Mouse (Mus musculus): Measurements from ENCODE around the gene Sox3.

Sox3 gene

DNA sequence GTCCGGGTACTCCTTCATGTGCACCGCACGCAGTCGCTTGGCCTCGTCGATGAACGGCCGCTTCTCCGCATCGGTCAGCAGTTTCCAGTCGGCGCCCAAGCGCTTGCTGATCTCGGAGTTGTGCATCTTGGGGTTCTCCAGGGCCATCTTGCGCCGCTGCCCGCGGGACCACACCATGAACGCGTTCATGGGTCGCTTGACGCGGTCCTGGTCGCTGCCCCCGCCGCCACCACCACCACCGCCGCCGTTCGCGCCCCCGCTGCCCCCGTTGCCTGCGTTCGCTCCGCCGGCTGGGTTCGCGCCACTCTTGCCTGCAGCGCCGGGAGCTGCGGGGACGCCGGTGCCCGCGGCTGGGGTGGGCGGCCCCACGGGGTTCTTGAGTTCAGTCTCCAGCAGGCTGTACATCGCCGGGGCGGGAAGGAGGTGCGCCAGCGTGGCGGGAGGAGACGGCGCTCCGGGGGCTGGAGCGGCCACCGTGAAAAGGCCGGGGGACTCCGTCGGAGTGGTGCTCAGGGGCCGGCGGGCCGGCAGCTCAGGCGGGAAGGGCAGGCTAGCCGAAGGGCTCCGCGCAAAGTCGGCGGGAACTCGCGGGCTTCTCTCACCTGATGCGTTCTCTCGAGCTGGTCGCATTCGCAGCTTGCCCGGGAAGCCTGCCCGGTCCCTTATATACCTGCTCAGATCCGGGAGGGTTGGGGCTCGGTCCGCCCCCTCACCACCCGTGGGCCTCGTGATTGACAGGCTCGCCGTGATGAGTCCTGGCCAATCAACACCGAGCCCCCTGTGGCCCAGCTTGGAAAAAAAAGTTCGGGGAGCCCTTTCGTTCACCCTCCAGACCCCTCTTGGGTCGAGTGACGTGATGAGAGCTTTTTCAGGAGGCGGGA lies at the start of gene Sox3:
Gene Sox3 (minus strand): TSS at position 630 of the 881 bp plus-strand sequence.
- DNase-seq, result peak in 1 of 2 experiments; percentile 19

DNA sequence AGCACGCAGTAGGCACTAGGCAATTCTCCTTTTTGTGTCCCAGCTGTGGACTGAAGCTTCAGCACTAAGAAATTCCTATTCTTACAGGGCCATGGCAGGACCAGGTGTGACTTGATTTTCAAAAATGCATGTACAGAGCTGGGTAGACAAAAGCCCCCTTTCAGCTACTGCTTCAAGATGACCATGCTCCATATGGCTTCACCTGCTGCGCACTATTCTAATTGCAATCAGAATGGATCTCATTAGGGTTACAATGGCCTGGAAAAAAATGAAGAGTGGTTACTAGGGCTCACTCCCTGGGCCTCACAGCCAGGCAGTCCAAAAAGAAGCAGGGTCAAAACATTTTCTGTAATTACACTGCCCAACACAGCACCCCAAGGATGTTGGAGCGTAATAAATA lies 47.0 kb upstream of the Sox3 start:
- no peak for DNase-seq

DNA sequence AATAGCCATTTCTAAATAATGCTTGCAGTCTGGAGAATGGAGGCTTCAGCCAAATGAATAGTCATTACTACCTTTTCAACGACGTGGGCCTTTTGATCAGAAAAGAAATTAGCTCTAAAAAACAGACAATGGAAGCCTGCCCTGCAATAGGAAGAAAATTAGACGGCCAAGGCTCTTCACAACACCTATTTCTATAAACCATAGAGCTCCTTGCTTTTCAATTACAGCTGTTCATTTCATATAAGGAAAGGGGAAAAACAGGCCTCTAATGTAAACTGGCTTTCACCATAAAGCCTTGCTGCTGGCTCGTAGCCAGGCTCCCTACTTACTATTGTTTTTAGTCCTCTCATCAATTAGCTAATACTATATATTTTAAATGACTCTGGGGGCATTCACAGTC lies 6.3 kb upstream of the Sox3 start:
- DNase-seq, result no peak

DNA sequence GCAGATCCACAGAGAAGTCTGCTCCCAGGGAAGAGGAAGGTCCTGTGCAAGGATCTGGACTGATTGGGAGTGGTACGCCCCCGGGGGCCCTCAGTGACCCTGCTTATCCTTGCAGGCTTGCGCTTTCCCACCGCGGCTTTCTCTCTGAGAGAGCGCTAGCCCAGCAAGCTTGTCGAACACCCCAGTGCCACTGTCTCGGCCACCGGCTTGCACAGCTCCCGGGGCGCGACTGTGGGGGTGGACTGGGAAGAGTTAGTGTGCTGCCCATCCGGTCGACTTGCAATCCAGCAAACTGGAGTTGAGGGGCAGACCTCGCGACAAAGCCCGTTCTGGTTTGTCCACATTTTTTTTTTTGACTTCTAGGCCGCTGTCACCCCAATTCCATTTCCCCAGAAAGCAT lies 5.4 kb upstream of the Sox3 start:
- DNase-seq, result no peak

DNA sequence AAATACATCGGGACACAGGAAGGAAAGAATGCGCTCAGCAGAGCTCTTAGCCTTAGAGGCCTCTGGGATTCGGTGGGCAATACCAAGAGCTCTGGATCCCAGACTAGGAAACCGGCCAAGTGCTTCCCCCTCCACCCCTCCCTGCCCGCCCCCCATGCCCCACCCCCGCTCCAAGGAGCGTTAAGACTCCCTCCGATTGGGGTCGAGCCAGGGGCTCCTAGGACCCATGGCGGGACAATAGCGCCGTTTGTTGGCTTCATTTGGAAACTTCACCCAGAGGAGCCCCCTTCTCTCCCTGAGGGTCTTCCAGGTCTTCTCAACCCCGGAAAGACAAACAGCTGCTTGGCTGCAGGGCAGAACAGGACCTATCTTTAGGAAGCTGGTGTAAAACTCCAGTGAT lies 3.1 kb upstream of the Sox3 start:
- no peak for DNase-seq

DNA sequence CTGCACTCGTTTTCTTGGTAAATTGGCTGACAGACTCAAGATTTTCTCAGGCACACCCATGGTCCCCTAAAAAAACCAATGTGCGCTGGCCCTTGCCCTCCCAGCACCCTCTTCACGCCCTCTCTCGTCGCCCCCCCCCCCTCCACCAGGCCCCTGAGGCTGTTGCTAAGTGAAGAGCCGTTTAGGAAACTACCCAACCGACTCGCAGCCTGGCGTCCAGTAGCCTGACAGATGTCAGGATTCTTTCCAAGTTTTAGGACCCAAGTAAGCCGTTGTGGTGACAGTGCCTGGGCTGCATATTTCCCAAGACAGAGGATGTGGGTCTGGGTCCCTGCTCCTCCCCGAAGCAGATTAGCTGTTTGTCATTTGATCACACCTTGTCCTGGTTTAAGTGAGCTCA lies 2.2 kb upstream of the Sox3 start:
- DNase-seq, result no peak

DNA sequence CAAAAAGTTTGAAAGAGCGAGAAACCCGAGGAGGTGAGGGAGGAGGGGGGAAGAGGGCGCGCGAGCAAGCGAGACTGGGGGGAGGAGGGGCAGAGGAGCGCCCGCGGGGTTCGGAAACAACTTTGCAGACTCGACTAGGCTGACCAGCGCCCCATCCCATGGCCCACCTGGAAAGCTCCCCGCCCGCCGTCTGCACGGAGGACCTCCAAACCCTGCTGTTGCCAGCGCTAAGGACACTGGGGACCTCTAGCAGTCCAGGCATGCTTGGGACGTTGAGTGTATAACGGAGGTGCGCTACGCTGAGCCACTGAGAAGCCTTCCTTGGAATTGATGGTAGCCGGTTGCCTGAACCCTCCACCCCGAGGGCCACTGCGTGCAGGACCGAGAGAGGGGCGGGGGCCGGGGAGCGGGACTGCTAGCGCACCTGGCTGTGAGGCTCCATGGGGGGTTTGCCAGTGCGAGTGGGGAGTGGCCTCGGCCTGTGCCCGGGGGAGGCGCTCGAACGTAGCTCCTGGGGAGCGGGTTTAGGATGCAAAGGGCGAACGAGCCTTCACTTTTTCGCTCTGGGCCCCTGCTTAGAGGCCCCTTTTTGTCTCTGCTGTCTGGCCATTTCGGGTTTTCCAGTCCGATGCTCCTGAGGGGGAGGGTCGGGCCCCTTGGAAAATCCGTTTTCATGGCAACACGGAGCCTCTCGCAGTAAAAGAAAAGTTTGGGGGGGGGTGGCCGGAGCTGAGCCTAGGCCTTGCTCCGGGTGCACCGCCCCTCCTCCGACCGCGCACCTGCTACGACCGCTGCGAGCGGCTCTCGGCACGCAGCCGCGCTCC lies 702 bp upstream of the Sox3 start:
- peak; percentile 13 to 15 for DNase-seq

DNA sequence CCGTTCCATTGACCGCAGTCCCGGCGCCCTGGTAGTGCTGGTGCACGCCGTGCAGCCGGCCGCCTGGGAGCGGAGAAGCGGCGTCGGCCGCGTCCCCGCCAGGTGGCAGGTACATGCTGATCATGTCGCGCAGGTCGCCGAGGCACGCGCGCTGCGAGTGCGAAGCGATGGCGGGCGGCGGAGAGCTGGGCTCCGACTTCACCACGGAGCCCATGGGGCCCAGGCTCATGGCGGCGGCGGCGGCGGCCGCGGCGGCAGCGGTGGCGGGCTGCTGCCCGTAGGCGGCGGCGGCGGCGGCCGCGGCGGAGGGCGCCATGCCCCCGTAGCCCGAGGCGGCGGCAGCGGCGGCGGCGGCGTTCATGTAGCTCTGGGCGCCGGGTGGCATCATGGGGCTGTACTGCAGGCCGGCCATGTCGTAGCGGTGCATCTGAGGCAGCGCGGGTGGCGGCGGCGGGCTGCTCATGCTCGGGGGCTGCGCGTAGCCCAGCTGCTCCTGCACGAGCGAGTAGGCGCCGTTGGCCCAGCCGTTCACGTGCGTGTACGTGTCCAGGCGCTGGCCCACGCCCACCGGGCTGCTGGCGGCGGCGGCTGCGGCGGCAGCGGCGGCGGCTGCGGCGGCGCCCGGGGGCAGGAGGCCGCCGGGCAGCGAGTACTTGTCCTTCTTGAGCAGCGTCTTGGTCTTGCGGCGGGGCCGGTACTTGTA lies 981 bp downstream of the Sox3 start:
- DNase-seq, result peak; percentile 29 to 36

DNA sequence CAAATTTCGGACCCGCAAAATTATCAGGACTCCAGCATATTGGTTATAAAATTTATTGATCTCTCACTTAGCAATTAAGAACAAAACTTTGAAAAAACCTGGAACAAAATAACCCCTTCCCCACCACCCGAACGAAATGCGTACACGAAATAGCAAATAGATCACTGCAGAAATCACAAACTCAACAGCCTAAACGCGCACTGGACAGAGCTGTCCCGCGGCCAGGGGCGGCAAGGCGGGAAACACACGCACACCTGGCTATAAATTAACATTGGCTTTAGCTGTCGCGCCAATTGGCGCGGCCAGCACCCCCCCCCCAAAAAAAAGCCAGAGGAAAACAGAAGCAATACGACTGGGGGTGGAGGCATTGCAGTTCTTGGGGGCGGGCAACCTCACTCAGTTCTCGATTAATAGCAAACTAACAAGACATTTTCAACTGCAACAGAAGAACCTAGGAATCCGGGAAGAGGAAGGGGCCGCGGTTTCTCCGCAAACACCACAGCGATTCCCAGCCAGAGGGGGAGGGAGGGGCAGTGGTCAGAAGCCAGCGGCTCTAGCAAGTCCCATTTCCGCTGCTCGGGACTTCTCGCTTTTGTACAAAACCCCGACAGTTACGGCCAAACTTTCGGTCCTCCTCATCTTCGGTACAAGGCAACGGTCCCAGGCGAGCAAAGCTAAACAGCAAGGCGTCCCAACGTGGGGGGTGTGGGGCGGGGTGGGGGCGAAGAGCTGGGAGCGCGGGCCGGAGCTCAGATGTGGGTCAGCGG lies 1.7 kb downstream of the Sox3 start:
- peak in 1 of 2 experiments; percentile 17 for DNase-seq

DNA sequence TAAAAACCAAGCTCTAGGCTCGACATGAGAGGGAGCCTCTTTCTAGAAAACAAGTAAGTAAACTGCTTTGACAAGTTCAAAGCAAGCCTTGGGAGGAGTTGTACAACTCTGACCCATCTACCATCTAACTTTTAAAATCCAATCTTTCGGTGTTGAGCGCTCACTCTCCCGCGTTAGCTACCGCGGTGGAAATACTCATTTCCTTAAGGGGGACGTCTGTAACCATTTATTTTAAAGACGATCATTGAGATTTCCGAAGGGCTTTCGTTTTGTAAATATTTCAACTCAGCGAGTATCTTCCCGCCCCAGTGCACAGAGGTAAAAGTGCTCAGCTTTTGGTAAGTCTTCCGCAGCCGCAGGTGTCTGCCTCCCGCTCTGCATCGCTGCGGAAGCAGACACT lies 2.6 kb downstream of the Sox3 start:
- DNase-seq, result no peak

DNA sequence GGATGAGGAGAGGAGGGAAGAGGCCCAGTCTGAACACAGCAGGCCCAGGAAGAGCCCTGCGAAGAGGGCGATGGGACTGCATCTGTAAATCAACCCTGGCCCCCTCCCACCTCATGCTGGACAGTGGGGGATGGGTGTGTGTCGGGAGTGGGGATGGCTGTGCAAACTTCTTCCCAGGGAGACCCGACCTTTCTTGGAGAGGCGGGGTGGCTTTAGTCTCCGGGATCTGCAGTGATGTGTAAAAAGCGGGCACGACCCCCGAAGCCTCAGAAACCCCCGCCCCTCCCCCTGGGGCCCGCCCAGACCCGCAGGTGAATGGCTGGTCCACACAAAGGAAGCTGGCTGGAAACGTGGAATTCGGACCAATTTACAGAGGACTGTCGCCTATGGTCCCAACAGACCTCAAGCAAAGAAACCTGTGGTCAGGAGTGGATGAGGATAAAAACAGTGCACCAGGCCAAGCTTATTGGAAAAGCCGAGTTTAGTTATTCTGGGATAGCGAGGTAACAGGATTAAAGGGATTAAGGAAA lies 3.2 kb downstream of the Sox3 start:
- no peak for DNase-seq

Measured in cerebellum, postnatal 25 days (tissue).